1 mouse cellular context compared by ENCODE assay signal in the genomic region with DNA sequence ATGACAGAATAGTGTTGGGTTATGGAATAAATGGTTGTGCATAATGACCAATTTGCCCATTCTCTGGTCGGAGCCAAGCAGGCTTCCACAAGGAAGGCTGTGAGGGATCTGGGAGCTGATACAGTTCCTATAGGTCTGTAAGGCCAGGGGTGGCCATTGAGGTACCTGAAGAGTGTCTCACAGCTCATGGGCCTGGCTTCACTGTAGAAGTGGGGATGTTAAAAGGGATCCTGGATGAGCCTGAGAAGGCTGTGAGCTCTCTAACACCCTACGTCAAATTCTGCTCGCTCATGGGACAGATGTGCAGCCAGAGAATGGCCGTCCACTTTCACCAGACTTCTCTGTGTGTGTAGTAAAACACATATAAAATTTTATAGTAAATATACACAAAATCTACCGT.
TF ChIP-seq lines count a peak whose summit lies in the region.

No protein-coding gene starts in this region.

TF ChIP-seq in MEL, 35 proteins besides CTCF, POLR2A, EP300 and RAD21 (continued from another document):
- TF ChIP-seq MEF2A (IDR thresholded peaks at IDR 0.05; ENCODE audit: extremely low read depth, insufficient replicate concordance, low read depth, low read length, poor library complexity, severe bottlenecking) (no peak), MAZ (IDR thresholded peaks at IDR 0.05; ENCODE audit: low read depth, low read length) (no peak), POLR2AphosphoS2 (IDR thresholded peaks at IDR 0.05; ENCODE audit: low read length) (no peak), BHLHE40 (IDR thresholded peaks at IDR 0.05; ENCODE audit: borderline replicate concordance, low read depth, low read length) (no peak), TAL1 (IDR thresholded peaks at IDR 0.05; ENCODE audit: low read length) (no peak)
